Mouse (Mus musculus) CD4-positive, CD25-positive, alpha-beta regulatory T cell, adult 2 months (primary cell): Measurements from ENCODE around the gene Chrnb2.

Source experiments
- DNase-seq: peaks from one replicate; pipeline ENCODE4 v3.0.0-alpha.2; 2012; ENCODE audit warnings: low read depth, low spot score

The Chrnb2 gene

GRCm38 (mm10) chr3:89714359-89715206 lies 49.8 kb downstream of the Chrnb2 start, which contains the start of gene Adar:
TSS of gene Adar (plus strand) at chr3:89715022.
- DNase-seq, result peak; percentile 89

- no peak for DNase-seq
Observed at GRCm38 (mm10) chr3:89704064-89704463, 60.4 kb downstream of the Chrnb2 start.

- no peak for DNase-seq
Observed at GRCm38 (mm10) chr3:89703596-89703995, 60.8 kb downstream of the Chrnb2 start.

- DNase-seq, result no peak
Observed at GRCm38 (mm10) chr3:89700461-89700860, 64.0 kb downstream of the Chrnb2 start.

- no peak for DNase-seq
Observed at GRCm38 (mm10) chr3:89698958-89699357, 65.5 kb downstream of the Chrnb2 start.
